ENCODE assay signal across 21 mouse cellular contexts in the genomic region with DNA sequence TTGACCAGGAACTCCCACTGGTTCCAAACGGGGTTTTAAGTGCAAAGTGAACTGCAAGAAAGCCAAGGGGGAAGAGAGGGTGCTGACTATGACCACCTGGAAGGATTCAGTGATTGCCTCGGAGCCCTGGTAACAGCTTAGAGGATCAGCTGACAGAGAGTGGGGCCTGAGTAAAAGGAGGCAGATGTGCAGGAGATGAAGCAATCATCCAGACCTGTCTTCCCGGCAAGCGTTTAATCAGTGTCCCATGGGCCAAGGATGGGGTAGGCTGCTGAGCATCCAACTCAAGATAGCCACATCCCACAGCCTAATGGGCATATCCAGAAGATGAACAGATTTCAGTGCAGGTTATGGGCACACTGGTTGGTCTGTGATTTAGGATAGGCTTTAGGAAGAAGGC. TPM values are rescaled to one million over a fixed set of nuclear protein-coding genes. Genes with fewer than 3 reads are reported as not detected.
A peak's percentile ranks its signal among the peaks of the same experiment; 100 is the strongest.
DNase-seq lines count a peak whose midpoint lies in the region; ATAC-seq and TF ChIP-seq lines count a peak whose summit lies in the region.
"Had no signal": no experiment of that assay in that cellular context is flagged by ENCODE, and none has a peak within 500 bp of the region (broad histone marks: within the 10 kb centered on the region; RNA-seq: fewer than 3 reads in every experiment).

No protein-coding gene starts in this region.

- H3K9ac ChIP-seq in hindbrain, embryonic 13.5 days = no peak overlapping the region
- no peak overlapping the region for H3K9ac ChIP-seq in hindbrain, embryonic 16.5 days (ENCODE audit: low read depth, low read length)
- no peak overlapping the region for H3K9ac ChIP-seq in midbrain, embryonic 15.5 days
- no peak overlapping the region for H3K9ac ChIP-seq in midbrain, embryonic 11.5 days (ENCODE audit: low read length)
- H3K9ac ChIP-seq in hindbrain, embryonic 14.5 days = no peak overlapping the region
- H3K9ac ChIP-seq: embryonic facial prominence, embryonic 15.5 days; heart, embryonic 15.5 days; hindbrain, embryonic 15.5 days had no signal

- no peak for TF ChIP-seq CTCF in gastrocnemius, adult 2 months (IDR thresholded peaks at IDR 0.05)

- no peak overlapping the region for H3K4me3 ChIP-seq in gastrocnemius, adult 2 months
- no peak overlapping the region for H3K4me3 ChIP-seq in hindbrain, embryonic 13.5 days
- no peak overlapping the region for H3K4me3 ChIP-seq in hindbrain, embryonic 16.5 days (ENCODE audit: low read length)
- H3K4me3 ChIP-seq in midbrain, embryonic 15.5 days = no peak overlapping the region
- H3K4me3 ChIP-seq in midbrain, embryonic 11.5 days (ENCODE audit: low read depth, low read length) = no peak overlapping the region
- H3K4me3 ChIP-seq in hindbrain, embryonic 14.5 days (replicated peaks; ENCODE audit: low read length) = no peak overlapping the region
- H3K4me3 ChIP-seq: embryonic facial prominence, embryonic 15.5 days; erythroblast, embryonic 14.5 days; forebrain, embryonic 10.5 days; heart, adult 2 months; heart, embryonic 15.5 days; hindbrain, embryonic 15.5 days had no signal

- H3K4me2 ChIP-seq in hindbrain, embryonic 13.5 days = no peak overlapping the region
- no peak overlapping the region for H3K4me2 ChIP-seq in hindbrain, embryonic 16.5 days (ENCODE audit: low read length)
- no peak overlapping the region for H3K4me2 ChIP-seq in midbrain, embryonic 15.5 days
- H3K4me2 ChIP-seq in midbrain, embryonic 11.5 days = no peak overlapping the region
- no peak overlapping the region for H3K4me2 ChIP-seq in hindbrain, embryonic 14.5 days (replicated peaks)
- H3K4me2 ChIP-seq: embryonic facial prominence, embryonic 15.5 days; heart, embryonic 11.5 days; heart, embryonic 15.5 days; hindbrain, embryonic 15.5 days had no signal

- 61% methylated on average over 4 of the region's 4 CpGs for WGBS in hindbrain, embryonic 13.5 days
- WGBS in hindbrain, embryonic 16.5 days = 36% methylated on average over 4 of the region's 4 CpGs
- WGBS in midbrain, embryonic 15.5 days = 45% methylated on average over 4 of the region's 4 CpGs
- 66% methylated on average over 4 of the region's 4 CpGs for WGBS in midbrain, embryonic 11.5 days
- WGBS in hindbrain, embryonic 14.5 days = 47% methylated on average over 4 of the region's 4 CpGs

- ATAC-seq in hindbrain, embryonic 13.5 days (ENCODE audit: low FRiP score) = peak; percentile 63; the same call in 1 of the 2 replicates
- no peak for ATAC-seq in hindbrain, embryonic 16.5 days
- 0 out of 2 replicates have a peak, but pooled peaks have one; percentile 30 for ATAC-seq in midbrain, embryonic 15.5 days (replicated peaks)
- ATAC-seq in midbrain, embryonic 11.5 days (ENCODE audit: low FRiP score) = no peak
- 0 out of 2 replicates have a peak, but pooled peaks have one; percentile 37 for ATAC-seq in hindbrain, embryonic 14.5 days (ENCODE audit: low FRiP score)
- ATAC-seq: activated CD4-positive, CD25-positive, alpha-beta regulatory T cell, adult 4 months; forebrain, embryonic 14.5 days; Patski had no signal

- DNase-seq in gastrocnemius, adult 2 months = no peak
- no peak for DNase-seq in gastrocnemius, postnatal 25 days
- DNase-seq in midbrain, embryonic 11.5 days (ENCODE audit: low spot score, missing footprints) = no peak
- DNase-seq in hindbrain, embryonic 14.5 days (ENCODE audit: low spot score) = no peak
- DNase-seq: adrenal gland, postnatal 14 days; cerebellum, adult 18-20 months; cerebellum, adult 9-11 months; cerebellum, postnatal 36 days; heart, adult 2 months had no signal

- H3K27ac ChIP-seq in gastrocnemius, adult 2 months = peak overlapping the region; percentile 59
- 0 out of 2 replicates have a peak overlapping the region, but pooled peaks have one; percentile 5 for H3K27ac ChIP-seq in hindbrain, embryonic 13.5 days
- H3K27ac ChIP-seq in hindbrain, embryonic 16.5 days (ENCODE audit: low read depth, low read length) = no peak overlapping the region
- no peak overlapping the region for H3K27ac ChIP-seq in midbrain, embryonic 15.5 days
- no peak overlapping the region for H3K27ac ChIP-seq in midbrain, embryonic 11.5 days (ENCODE audit: low read depth, low read length)
- no peak overlapping the region for H3K27ac ChIP-seq in hindbrain, embryonic 14.5 days
- H3K27ac ChIP-seq: embryonic facial prominence, embryonic 15.5 days; forebrain, embryonic 10.5 days; heart, adult 2 months; heart, embryonic 15.5 days; hindbrain, embryonic 15.5 days had no signal

- peaks cover 35% of the 10 kb centered on the region for H3K36me3 ChIP-seq in hindbrain, embryonic 13.5 days
- 0 out of 2 replicates have a peak, but pooled peaks cover 7% of the 10 kb centered on the region for H3K36me3 ChIP-seq in hindbrain, embryonic 16.5 days (ENCODE audit: control insufficient read depth, insufficient read depth, low read length)
- H3K36me3 ChIP-seq in midbrain, embryonic 15.5 days (replicated peaks) = no peaks in the 10 kb centered on the region
- H3K36me3 ChIP-seq in midbrain, embryonic 11.5 days (ENCODE audit: control insufficient read depth, insufficient read depth, low read length) = no peaks in the 10 kb centered on the region
- H3K36me3 ChIP-seq in hindbrain, embryonic 14.5 days (replicated peaks; ENCODE audit: control insufficient read depth, insufficient read depth) = peaks cover 21% of the 10 kb centered on the region

- H3K27me3 ChIP-seq in hindbrain, embryonic 13.5 days = no peaks in the 10 kb centered on the region
- H3K27me3 ChIP-seq in hindbrain, embryonic 16.5 days (replicated peaks; ENCODE audit: control insufficient read depth, insufficient read depth, low read length) = no peaks in the 10 kb centered on the region
- H3K27me3 ChIP-seq in midbrain, embryonic 15.5 days (replicated peaks) = no peaks in the 10 kb centered on the region
- H3K27me3 ChIP-seq in midbrain, embryonic 11.5 days (ENCODE audit: control insufficient read depth, insufficient read depth, low read length) = no peaks in the 10 kb centered on the region
- no peaks in the 10 kb centered on the region for H3K27me3 ChIP-seq in hindbrain, embryonic 14.5 days (ENCODE audit: control insufficient read depth, insufficient read depth, low read length)
- H3K27me3 ChIP-seq: embryonic facial prominence, embryonic 15.5 days; heart, embryonic 15.5 days; hindbrain, embryonic 15.5 days; Patski had no signal

- no peaks in the 10 kb centered on the region for H3K9me3 ChIP-seq in hindbrain, embryonic 13.5 days
- no peaks in the 10 kb centered on the region for H3K9me3 ChIP-seq in hindbrain, embryonic 16.5 days (ENCODE audit: control insufficient read depth, low read length)
- no peaks in the 10 kb centered on the region for H3K9me3 ChIP-seq in midbrain, embryonic 15.5 days
- H3K9me3 ChIP-seq in midbrain, embryonic 11.5 days (ENCODE audit: control insufficient read depth, low read length) = no peaks in the 10 kb centered on the region
- no peaks in the 10 kb centered on the region for H3K9me3 ChIP-seq in hindbrain, embryonic 14.5 days (ENCODE audit: control insufficient read depth, low read length)
- H3K9me3 ChIP-seq: embryonic facial prominence, embryonic 15.5 days; forebrain, embryonic 10.5 days; heart, embryonic 15.5 days; hindbrain, embryonic 15.5 days had no signal

- H3K4me1 ChIP-seq in hindbrain, embryonic 13.5 days (replicated peaks) = peaks cover 10% of the 10 kb centered on the region
- no peaks in the 10 kb centered on the region for H3K4me1 ChIP-seq in hindbrain, embryonic 16.5 days (ENCODE audit: control insufficient read depth, insufficient read depth, low read depth, low read length)
- no peaks in the 10 kb centered on the region for H3K4me1 ChIP-seq in midbrain, embryonic 15.5 days
- H3K4me1 ChIP-seq in midbrain, embryonic 11.5 days (ENCODE audit: control insufficient read depth, insufficient read depth, low read length) = no peaks in the 10 kb centered on the region
- no peaks in the 10 kb centered on the region for H3K4me1 ChIP-seq in hindbrain, embryonic 14.5 days (replicated peaks; ENCODE audit: control insufficient read depth, insufficient read depth, low read length)
- H3K4me1 ChIP-seq: embryonic facial prominence, embryonic 15.5 days; forebrain, embryonic 10.5 days; heart, embryonic 15.5 days; hindbrain, embryonic 15.5 days had no signal

- intact Hi-C loops in gastrocnemius, adult 2 months (cut with DNase I) = no loop called here

RNA-seq across cellular contexts. Expression of a gene that starts 24.5 kb away (rescaled TPM):
- total RNA-seq in gastrocnemius, adult 2 months (2021) = 100 to 1,000 TPM; 135 to 154 TPM
- 100 to 1,000 TPM; 120 to 130 TPM for total RNA-seq in gastrocnemius, postnatal 25 days (2021)
- polyA plus RNA-seq in hindbrain, embryonic 13.5 days (2015; fragmentation: Nextera tagmentation; extraction: Ambion mirVana) = 171 and 174 TPM in 2 replicates
- polyA plus RNA-seq in hindbrain, embryonic 16.5 days (2015; fragmentation: Nextera tagmentation; extraction: Ambion mirVana) = 171 and 180 TPM in 2 replicates
- polyA plus RNA-seq in midbrain, embryonic 15.5 days (2015; fragmentation: Nextera tagmentation; extraction: Ambion mirVana) = 153 and 154 TPM in 2 replicates
- 295 and 322 TPM in 2 replicates for polyA plus RNA-seq in midbrain, embryonic 11.5 days (2014; fragmentation: Nextera tagmentation; extraction: Ambion mirVana)
- polyA plus RNA-seq in hindbrain, embryonic 14.5 days (2014; fragmentation: Nextera tagmentation; extraction: Ambion mirVana) = 193 and 215 TPM in 2 replicates

Comparison
In these comparisons a context has a peak if more than half of its experiments do, and no peak if none do; other contexts are left out.
1. H3K27ac ChIP-seq: peak in gastrocnemius, adult 2 months (single experiment) and hindbrain, embryonic 13.5 days (single experiment); none in hindbrain, embryonic 16.5 days (single experiment), midbrain, embryonic 15.5 days (single experiment), midbrain, embryonic 11.5 days (single experiment) and hindbrain, embryonic 14.5 days (single experiment).
2. ATAC-seq: peak in hindbrain, embryonic 13.5 days (single experiment), midbrain, embryonic 15.5 days (single experiment) and hindbrain, embryonic 14.5 days (single experiment); none in hindbrain, embryonic 16.5 days (single experiment) and midbrain, embryonic 11.5 days (single experiment).